14 mouse cellular contexts compared by ENCODE assay signal in genomic region chr7:27419101-27419500, GRCm38 (mm10). TPM values are rescaled to one million over a fixed set of nuclear protein-coding genes. Genes with fewer than 3 reads are reported as not detected.
DNase-seq lines count a peak whose midpoint lies in the region; ATAC-seq lines count a peak whose summit lies in the region.
"Had no signal": no experiment of that assay in that cellular context is flagged by ENCODE, and none has a peak within 500 bp of the region (broad histone marks: within the 10 kb centered on the region; RNA-seq: fewer than 3 reads in every experiment).

No protein-coding gene starts in this region.

- 61% methylated on average over 3 of the region's 3 CpGs for WGBS in liver, embryonic 12.5 days (ENCODE audit: insufficient replicate concordance)
- WGBS in hindbrain, embryonic 11.5 days: 85% methylated on average over 3 of the region's 3 CpGs

- H3K4me2 ChIP-seq in liver, embryonic 12.5 days: no peak overlapping the region
- no peak overlapping the region for H3K4me2 ChIP-seq in hindbrain, embryonic 11.5 days (replicated peaks; ENCODE audit: low read depth, low read length)
- H3K4me2 ChIP-seq: forebrain, embryonic 13.5 days; midbrain, embryonic 13.5 days; neural tube, embryonic 13.5 days had no signal

- peaks cover 34% of the 10 kb centered on the region for H3K27me3 ChIP-seq in liver, embryonic 12.5 days (replicated peaks)
- H3K27me3 ChIP-seq in hindbrain, embryonic 11.5 days (ENCODE audit: control insufficient read depth, insufficient read depth, low read length): no peaks in the 10 kb centered on the region

- H3K4me3 ChIP-seq in liver, embryonic 12.5 days: no peak overlapping the region
- no peak overlapping the region for H3K4me3 ChIP-seq in hindbrain, embryonic 11.5 days (ENCODE audit: low read depth, low read length)
- H3K4me3 ChIP-seq: forebrain, embryonic 13.5 days; midbrain, embryonic 13.5 days; neural tube, embryonic 13.5 days had no signal

- DNase-seq in liver (peak; percentile 29), NIH3T3 (ENCODE audit: low read depth) (peak; percentile 19)
- DNase-seq in CD4-positive, CD25-positive, alpha-beta regulatory T cell, adult 2 months (ENCODE audit: low read depth, low spot score): peak; percentile 63
- peak; percentile 50 for DNase-seq in naive thymus-derived CD4-positive, alpha-beta T cell, adult 2 months (ENCODE audit: low read depth)
- DNase-seq in hindbrain, embryonic 11.5 days (ENCODE audit: low spot score): no peak
- DNase-seq in embryo, embryonic 10 days (ENCODE audit: low spot score): no peak
- DNase-seq: adrenal gland, postnatal 25 days; cerebellum, adult 9-10 months; heart, adult 11 months; right cerebral cortex, adult 18-20 months had no signal

- H3K36me3 ChIP-seq in liver, embryonic 12.5 days: no peaks in the 10 kb centered on the region
- H3K36me3 ChIP-seq in hindbrain, embryonic 11.5 days (ENCODE audit: control insufficient read depth, insufficient read depth, low read length): no peaks in the 10 kb centered on the region
- H3K36me3 ChIP-seq: midbrain, embryonic 13.5 days had no signal

- H3K9ac ChIP-seq in liver, embryonic 12.5 days: no peak overlapping the region
- no peak overlapping the region for H3K9ac ChIP-seq in hindbrain, embryonic 11.5 days (ENCODE audit: low read depth, low read length)
- H3K9ac ChIP-seq: forebrain, embryonic 13.5 days; midbrain, embryonic 13.5 days; neural tube, embryonic 13.5 days had no signal

- H3K9me3 ChIP-seq in liver, embryonic 12.5 days (replicated peaks): no peaks in the 10 kb centered on the region
- H3K9me3 ChIP-seq in hindbrain, embryonic 11.5 days (ENCODE audit: control insufficient read depth, low read length): no peaks in the 10 kb centered on the region
- H3K9me3 ChIP-seq: neural tube, embryonic 13.5 days had no signal

- ATAC-seq in liver, embryonic 12.5 days: no peak
- no peak for ATAC-seq in hindbrain, embryonic 11.5 days (ENCODE audit: low FRiP score)
- ATAC-seq: forebrain, embryonic 13.5 days; midbrain, embryonic 13.5 days had no signal

- no peaks in the 10 kb centered on the region for H3K4me1 ChIP-seq in liver, embryonic 12.5 days
- H3K4me1 ChIP-seq in hindbrain, embryonic 11.5 days (replicated peaks; ENCODE audit: control insufficient read depth, insufficient read depth, low read length): no peaks in the 10 kb centered on the region
- H3K4me1 ChIP-seq: forebrain, embryonic 13.5 days; midbrain, embryonic 13.5 days; neural tube, embryonic 13.5 days had no signal

- no peak overlapping the region for H3K27ac ChIP-seq in liver, embryonic 12.5 days
- H3K27ac ChIP-seq in hindbrain, embryonic 11.5 days (ENCODE audit: low read depth, low read length): no peak overlapping the region
- H3K27ac ChIP-seq: forebrain, embryonic 13.5 days; midbrain, embryonic 13.5 days; neural tube, embryonic 13.5 days had no signal

RNA-seq across cellular contexts. Expression of gene Sptbn4, which starts 28.4 kb away (rescaled TPM):
- polyA plus RNA-seq in liver, embryonic 12.5 days (2016; fragmentation: Nextera tagmentation; extraction: Ambion mirVana): 0.11 and 0.12 TPM in 2 replicates
- 0.20 and 0.57 TPM in 2 replicates for polyA plus RNA-seq in hindbrain, embryonic 11.5 days (2014; fragmentation: Nextera tagmentation; extraction: Ambion mirVana)

RNA-seq across cellular contexts. Expression of gene Blvrb, which starts 28.7 kb away (rescaled TPM):
- polyA plus RNA-seq in liver, embryonic 12.5 days (2016; fragmentation: Nextera tagmentation; extraction: Ambion mirVana): 895 and 897 TPM in 2 replicates
- polyA plus RNA-seq in hindbrain, embryonic 11.5 days (2014; fragmentation: Nextera tagmentation; extraction: Ambion mirVana): 34.8 and 35.4 TPM in 2 replicates

RNA-seq across cellular contexts. Expression of gene Sertad3, which starts 54.5 kb away (rescaled TPM):
- 24.6 and 26.3 TPM in 2 replicates for polyA plus RNA-seq in liver, embryonic 12.5 days (2016; fragmentation: Nextera tagmentation; extraction: Ambion mirVana)
- 20.7 and 22.2 TPM in 2 replicates for polyA plus RNA-seq in hindbrain, embryonic 11.5 days (2014; fragmentation: Nextera tagmentation; extraction: Ambion mirVana)

Comparison
In these comparisons a context has a peak if more than half of its experiments do, and no peak if none do; other contexts are left out.
1. DNase-seq: peak in liver (single experiment), CD4-positive, CD25-positive, alpha-beta regulatory T cell, adult 2 months (single experiment), NIH3T3 (single experiment) and naive thymus-derived CD4-positive, alpha-beta T cell, adult 2 months (single experiment); none in hindbrain, embryonic 11.5 days (single experiment) and embryo, embryonic 10 days (single experiment).
2. RNA of gene Blvrb, which starts 28.7 kb away (polyA plus RNA-seq): 895 to 897 TPM in liver, embryonic 12.5 days; 34.8 to 35.4 TPM in hindbrain, embryonic 11.5 days; every median in the first group is over 10 times any median in the second.